Mouse (Mus musculus): ENCODE measurements around the gene Snurf.

- TF ChIP-seq POLR2A (IDR thresholded peaks at IDR 0.05; ENCODE audit: extremely low read depth, insufficient read depth, low read length): no peak
- no peak for TF ChIP-seq CTCF (IDR thresholded peaks at IDR 0.05; ENCODE audit: low read depth, low read length)
Measured at GRCm38 (mm10) chr7:59978646-59979045, 26.2 kb downstream of the Snurf start.
